Mouse (Mus musculus): Measurements from ENCODE around the gene Pip5k1b.

Gene Pip5k1b

DNA sequence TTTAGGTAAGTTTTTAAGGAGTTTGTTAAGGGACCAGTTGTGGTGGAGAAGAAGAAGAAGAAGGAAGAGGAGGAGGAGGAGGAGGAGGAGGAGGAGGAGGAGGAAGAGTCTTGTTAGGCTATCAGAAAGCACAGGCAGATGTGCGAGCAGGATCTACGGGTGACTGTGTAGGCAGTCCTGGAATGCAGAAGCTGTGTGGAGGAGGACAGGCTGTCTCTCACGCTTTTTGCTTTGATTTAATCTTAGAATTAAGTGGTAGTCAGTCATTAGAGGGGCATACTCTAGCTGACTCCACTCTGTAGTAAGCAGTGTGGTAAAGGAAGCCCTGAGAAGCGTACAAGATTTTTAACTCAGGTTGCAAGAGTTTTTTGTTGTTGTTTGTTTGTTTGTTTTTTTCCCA is 86.5 kb downstream of the Pip5k1b start:
- DNase-seq, result no peak

DNA sequence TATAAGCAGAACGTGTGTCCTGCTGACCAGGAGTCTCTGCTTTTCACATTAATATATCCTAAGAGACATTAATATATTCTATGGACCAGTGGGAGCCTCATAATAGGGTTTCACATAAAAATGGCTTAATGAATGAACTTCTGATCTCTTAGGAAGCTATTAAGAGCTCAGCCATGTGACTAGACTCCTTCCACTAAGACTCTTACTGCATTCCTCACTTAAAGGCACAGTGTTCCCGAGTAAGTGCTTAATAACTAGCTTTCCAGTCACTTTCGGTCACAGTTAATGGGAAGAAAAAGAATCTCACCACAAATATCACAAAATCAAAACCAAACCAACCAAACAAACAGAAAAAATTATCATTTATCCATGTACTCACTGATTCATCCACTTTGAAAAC is 87.1 kb downstream of the Pip5k1b start:
- DNase-seq, result no peak

DNA sequence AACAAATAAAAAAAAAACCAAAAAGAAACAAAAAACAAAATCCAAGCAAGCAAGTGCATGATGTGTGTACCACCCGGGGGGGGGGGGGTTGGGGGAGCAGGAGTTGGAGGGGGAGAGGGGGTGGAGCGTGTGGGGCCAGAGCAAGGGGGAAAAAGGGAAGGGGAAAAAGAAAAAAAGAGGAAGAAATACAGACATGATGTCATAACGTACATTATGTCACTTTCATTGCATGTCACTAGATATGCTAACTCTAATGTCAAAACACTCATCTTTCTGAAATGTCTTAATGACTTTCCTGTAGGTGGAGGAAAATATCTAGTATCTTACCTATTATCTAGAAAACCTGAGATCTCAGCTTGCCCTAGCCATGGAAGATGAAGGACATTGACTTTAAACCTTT is 92.7 kb downstream of the Pip5k1b start:
- DNase-seq, result no peak

DNA sequence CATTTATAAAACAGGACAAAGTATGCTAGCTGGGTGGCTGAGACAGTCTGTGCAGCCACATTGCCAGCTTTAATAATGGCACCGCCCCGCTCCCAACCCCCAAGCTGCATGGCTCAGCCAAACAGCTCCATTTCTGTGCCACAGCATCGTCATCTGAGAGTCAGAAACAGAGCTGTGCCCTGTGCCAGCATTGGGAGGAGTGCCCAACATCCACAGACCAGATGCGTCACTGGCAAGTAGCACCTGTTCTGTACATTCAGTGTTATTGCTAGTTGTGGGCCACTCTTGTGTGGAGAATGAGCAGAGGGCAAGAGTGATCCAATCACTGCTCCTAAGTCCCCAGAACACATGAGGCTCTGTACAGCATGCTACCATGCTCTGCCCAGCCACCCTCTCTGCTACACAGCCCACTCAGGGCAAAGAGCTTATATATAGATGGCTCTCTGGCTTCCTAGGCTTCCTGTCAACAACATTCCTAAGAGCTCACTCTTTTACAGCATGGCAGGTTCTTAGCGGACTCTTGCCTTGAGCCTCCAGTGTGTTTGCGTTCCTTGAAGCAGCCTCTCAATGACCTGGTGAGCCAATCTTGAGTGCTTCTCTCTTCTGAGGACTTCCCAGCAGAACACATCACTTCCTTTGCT is 99.0 kb downstream of the Pip5k1b start:
- no peak for DNase-seq

DNA sequence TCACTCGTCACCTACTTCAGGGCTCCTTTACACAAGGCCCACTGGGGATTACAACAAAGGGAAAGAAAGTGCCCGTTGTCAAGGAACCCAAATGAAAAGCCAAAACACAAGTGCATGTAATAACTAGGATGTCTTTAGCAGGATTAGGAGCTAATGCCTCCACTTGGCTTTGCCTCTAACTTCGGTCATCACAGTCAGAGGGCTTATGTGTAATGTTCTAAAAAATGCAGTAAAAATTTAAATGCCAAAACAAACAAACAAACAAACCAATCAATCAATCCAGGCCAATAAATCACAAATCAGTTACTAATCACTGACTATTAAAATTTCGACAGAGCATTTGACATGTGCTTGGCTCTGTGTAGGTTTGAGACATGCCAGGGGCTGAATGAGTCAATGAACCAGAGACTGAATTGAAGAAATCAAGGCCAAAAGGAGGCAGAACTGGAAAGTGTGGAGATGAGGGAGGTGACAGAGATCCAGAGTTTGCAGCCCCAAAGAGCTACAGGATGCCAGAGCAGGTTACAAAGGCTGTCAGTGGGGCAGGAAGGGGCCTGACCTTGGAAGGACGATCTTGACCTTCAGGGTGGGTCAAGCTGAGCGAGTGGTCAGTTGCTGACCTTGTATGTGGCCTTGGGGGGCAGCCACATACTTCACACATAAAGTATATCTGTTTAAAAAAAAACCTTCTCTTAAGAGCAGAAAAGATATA is 100.3 kb downstream of the Pip5k1b start:
- no peak for DNase-seq

DNA sequence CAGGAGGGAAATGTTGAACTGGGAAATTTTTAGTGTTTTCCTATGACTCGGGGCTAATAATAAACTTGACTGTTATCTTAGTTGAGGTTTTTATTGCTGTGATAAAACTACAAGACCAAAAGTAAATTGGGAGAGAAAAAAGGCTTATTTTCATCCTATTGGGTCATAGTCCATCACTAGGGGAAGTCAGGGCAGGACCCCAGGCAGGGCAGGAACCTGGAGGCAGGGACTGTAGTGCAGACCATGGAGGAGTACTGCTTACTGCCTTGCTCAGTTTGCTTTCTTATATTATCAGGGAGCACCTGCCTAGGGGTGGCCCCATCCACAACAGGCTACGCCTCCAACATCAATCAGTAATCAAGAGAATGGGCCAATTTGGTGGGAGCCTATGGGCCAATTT is 101.2 kb downstream of the Pip5k1b start:
- DNase-seq, result no peak

DNA sequence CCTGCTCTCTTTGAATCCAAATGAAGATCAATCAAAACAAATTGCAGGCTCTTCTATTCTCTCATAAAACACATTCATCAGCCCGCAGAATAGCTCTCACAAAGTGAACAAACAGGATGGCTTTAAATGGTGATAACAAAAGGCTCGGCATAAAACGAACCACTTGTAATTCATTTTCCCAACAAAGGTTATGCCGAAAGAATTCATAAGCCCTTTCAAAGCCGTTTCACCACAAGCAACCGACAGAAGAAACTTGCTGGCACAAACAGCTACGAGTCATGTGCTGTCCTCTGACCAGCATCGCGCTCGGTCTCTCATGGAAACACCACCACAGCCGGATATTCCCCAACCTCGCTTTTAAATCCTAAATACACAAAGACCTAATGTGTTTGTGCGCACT is 102.3 kb downstream of the Pip5k1b start:
- no peak for DNase-seq

DNA sequence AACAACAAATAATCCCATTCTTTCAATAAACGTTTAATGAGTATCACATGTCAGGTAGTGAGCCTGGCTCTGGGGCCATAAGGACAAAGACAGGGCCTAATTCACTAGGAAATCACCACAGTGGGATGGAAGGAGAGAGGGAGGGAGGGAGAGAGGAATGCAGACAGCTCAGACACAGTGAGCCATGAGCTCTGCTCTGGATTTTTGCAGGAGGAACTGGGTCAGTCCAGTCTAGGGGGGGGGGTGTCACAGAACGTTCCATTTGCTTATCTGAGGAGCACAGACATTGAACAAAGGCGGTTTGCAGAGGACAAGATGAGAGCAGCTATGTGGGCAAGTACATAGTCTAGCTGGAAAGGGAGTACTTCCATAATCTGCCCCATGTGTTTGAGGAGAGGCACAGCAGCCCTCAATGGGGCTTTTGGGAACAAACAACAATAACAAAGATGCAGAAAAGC is 103.2 kb downstream of the Pip5k1b start:
- peak; percentile 13 for DNase-seq

DNA sequence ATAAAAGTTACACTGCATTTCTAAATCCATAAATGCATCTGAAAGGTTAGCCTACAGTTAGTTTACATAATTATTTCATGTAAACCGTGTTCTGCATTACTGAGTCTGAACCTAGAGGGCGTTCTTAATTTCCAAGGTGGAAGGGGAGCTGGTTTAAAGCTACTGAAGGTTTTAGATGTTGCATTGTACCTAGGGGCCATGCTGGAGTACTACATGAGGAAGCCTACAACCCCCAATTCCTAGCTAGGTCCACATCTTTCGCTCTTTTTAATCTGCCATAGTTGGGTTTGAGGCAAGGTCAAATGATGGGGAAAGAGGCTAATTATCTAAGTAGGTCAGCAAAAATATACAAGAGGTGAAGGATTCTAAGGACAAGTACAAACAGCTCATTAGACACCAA is 104.0 kb downstream of the Pip5k1b start:
- no peak for DNase-seq

DNA sequence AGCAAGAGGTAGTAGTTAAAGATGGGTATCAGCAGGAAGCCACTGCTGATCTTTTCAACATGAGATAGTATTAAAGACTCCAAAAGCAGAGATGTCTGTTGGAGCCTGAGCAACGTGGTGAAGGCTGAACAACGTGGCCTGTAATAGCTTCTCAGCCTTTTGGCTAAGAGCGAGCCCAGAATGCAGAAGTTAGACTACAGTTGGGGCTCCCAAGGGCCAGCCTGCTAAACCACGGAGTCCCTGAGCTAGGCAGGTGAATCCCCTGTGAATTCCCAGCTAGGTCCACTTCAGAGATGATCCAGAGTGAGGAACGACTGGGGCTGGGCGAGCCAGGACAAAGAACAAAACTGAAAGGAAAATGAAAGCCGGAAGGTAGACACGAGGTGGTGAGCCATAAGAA is 104.9 kb downstream of the Pip5k1b start:
- no peak for DNase-seq

DNA sequence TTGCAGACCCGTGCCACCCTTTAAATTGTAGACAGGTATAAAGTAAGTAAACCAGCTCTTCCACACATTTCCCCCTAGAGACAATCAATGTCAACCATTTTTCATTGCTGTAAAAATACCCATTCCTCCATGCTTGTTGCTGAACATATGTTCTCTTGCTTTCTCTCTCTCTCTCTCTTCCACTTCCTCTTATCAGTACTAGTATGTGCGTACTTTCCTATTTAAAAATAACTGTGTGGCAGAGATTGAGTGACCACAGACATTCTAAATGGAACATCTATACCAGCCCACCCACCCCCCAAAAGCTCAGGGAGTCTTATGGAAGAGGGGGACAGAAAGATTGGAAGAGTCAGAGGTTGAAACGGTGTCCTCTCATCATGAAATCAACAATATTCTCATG is 111.3 kb downstream of the Pip5k1b start:
- DNase-seq, result no peak

DNA sequence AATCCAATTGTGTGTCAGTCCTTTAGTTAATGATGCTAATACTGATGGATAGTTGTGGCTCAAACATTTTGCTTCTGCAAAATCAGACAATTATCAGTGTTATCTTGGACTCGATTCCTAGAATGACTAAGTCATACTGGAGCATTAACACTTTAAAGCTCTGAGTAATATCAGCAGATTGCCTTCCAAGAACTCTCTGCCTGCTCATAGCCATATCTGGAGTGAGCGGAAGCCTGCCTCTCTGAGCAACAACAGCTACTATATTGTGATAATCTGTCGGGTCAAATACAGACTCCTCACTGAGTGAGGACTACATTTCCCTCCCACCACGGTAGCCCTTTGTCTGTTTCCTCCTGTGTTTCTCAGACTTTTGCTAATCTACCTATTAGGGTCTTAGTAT is 116.0 kb downstream of the Pip5k1b start:
- no peak for DNase-seq

DNA sequence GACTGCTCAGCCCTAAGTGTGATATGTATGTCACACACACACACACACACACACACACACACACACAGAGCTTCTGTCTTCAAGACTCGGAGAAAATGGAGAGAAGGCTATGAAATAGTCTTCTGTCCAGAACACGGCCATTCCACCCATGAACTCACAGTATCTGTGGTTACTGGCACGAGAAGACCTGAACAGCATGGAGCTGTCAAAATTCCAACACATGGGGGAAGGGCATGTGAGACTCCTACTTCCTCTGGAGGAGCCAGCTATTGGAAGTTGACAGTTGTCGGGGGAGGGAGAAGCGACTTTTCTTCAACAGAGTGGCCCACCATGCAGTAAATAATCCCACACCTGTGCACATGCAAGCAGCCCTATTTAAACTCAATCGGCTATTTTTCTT is 121.4 kb downstream of the Pip5k1b start:
- DNase-seq, result no peak

DNA sequence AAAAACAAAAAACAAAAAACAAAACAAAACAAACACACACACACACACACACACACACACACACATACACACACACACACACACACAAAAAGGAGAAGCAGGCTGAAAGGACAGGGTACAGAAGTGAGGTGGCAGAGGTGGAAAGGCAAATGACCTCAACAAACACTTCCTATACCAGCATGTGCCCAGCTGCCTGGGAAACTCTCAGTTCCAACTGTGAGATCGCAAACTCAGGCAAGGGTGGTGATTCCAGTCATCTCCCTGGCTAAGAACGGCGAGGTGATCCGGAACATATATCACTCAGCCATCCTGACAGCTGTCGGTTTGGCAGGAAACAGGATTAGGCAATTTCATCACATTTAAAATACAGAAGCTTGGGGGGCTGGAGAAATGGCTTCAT is 123.2 kb downstream of the Pip5k1b start:
- DNase-seq, result no peak

DNA sequence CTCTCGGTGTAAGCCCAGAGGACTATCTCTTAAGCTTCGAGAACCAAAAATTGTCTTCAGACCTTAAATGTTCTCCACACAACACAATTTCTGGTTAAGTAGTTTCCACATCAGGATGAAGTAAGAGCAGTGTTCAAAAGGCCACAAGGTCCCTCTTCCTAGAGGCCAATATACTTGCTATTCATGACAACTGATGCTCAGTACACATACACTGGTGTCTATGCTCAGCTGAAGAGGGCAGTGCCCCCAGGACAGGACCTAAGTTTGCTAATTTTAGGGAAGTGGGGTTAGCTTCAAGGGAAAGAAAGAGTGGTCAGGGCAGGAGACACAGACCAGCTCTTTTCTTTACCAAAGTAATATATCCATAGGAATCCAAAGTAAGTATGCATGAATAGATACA is 124.3 kb downstream of the Pip5k1b start:
- no peak for DNase-seq

DNA sequence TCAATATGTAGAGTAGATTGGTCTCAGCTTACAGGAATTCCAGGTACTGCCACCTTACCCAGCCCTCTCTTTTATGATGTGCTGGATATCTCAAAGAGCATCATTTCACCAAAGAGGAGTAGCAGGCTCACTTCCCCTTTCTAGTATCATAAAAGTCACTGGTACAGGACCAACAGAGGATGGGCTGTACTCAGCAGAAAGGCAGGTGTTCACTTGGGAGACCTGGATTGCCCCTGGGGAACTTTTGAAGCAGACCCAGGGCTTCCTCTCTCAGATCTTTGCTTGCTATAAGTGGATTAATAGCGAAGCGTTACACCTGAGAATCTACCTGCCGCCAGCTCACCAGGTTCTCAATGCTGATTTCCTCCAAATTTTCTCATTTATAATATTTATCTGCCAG is 127.7 kb downstream of the Pip5k1b start:
- DNase-seq, result no peak

DNA sequence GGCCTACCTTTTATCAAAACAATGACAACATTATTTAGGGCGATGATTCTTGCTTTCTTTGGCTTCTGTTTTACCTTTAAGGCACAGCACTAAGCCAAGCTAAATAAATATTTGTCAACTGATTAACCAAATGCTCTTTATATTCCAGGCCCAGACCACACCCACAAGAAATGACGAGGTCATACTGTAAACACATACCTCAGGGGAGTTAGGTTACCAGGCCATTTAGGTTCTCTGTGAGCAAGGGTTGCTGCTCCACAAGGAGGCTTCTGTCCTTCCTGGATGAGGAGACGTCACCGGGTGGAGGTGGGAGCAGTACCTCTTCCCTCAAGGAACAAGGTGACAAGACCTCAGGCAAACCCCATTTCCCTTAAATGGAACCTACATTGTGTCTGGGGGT is 128.4 kb downstream of the Pip5k1b start:
- no peak for DNase-seq

DNA sequence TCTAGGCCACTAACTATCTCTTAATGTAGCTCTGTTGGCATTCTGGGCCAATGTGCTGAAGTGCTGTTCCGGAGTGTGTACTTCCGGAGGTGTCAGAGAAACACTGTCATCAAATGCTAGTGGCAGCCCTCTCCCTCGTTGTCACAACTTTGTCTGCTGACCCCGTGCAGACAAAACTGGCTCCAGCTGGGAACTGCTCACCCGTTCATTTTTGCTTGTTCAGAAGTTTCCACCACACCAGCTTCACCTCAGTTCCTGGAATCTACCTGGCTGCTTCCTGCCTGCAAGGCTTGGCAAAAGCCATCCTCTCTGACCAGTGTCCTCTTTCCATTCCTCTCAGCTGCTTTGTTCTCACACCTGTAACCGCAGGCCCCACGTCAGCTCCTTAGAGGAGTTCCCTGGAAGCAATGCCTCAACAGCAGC is 128.9 kb downstream of the Pip5k1b start:
- peak; percentile 8 for DNase-seq

DNA sequence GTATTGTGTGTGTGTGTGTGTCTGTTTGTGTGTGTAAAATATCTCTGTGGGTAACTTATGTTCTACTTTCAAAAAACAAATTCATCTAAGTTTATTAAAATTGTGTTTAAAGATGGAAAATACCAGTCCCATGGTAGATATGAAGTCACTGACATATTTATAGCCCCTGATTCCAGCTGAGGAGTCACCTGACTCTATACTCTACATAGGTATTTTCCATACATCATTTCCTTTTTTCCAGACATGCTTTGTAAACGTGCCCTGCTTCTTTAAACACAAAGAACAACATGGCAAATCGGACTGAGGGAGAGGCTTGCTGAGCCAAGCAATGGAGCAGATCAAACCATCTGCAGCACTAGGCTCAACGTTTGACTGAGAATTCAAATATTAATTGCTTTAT is 137.6 kb downstream of the Pip5k1b start:
- DNase-seq, result no peak

DNA sequence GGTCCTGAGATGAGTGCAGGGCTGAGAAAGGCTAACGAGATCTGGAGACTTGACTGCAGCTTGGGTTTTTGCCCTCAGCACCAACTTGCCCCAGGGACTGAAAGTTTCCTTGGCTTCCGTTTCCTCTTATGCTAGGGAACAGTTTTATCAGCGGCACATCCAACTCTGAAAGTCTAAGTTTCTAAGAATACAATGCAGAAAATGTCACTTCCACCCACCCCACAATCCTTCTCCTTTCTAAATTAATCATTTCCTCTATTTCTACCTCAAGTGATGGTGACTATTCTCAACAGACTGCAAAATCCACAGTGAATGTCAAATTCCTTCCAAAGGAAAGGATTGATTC is 138.0 kb downstream of the Pip5k1b start:
- DNase-seq, result no peak

DNA sequence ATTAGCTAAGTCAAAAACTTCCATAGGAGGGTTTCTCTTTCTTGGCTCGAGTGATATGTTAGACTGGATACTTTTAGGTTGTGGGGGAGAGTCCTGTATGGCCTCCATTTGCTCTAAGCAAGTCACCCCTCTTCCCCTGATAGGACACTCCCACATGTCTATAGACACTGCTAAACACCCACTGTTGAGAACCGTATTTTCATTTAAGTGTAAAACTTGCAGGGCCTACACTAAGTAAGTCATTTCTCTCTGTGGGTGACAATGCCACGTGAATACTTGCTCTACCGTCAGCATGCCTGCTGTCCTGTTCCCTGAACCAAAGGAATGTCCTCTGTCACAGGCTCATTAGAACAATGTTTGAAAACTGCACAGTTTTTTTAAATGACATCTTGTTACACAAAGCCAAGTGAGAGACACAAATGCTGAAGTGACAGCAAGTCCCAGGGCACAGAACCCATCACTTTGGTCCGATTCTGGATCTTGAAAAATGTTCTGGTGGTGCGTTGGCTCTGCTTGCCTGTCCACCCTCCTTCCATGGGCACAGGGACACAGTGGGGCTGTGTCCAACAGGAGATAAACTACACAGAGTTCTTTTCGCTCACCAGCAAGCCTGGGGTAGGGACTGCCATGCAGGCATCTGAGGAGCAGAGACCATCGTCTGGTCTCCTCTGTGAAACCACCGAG is 138.6 kb downstream of the Pip5k1b start:
- no peak for DNase-seq

DNA sequence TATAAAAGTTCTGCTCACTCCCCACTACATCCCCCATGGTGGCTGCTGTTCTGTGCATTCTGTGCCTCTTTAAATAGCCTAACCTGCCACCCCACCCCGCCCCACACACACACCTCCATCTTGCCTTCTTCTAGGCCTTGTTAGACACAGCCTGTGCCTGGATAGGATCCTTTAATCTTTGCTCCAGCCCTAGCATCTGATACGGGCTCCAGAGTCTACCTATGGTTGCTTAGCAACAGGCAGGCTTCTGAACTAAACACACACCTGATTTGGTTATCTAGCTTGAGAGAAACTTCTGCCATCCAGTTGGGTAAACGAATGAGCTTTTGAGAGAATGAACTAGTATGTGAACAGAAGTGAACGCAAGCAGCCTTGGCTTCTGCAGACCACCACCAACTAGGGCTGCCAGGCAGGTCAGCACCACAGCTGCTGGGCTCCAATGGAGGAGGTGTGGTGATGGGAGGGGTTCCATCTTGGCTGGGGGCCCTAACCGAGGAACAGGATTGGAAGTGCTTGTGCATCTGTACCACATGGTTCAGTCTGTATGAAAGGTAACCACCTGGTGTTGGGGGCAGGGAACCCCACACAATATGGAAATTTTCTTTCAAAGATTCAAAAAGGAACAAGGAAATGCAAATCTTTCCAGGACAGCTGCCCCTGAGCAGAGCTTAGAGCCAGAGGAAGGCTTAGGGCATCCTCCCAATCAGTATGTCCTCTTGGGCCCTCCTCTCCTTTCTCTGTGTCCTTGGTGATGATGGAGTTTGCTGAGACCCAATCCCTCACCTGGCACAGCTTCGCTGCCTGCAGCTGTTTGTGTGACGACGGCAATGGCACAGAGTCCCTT is 139.7 kb downstream of the Pip5k1b start:
- no peak for DNase-seq

DNA sequence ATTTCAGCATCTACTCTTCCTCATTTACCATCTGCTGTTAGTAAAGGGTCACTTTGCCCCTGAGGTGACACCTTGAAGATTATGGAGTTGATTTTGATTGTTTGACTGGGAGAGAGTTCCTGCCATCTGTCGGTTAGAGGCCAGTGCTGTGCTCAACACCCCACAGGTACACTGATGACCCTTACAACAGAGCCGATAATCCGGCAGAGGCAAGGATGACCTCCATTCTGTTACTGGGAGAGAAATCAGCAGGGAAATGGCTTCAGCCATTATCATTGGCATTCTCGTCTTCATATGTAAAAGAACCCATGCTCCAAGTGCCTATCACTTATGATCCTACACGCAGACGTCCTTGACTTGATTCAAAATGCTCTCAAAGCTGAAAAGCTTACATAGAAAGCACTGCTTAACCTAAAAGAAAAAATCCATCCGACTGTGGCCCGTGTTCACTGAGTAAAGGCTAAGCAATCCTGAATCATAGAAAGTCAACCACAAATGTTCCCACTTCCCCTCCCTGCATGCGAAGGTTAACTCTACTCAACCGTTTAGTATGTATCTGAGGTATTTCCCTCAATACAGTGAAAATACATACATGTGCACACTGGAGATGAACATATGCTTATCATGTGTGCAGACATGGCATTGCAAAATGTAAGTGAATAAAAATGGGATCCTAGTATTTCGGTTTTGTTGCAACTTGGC is 146.7 kb downstream of the Pip5k1b start:
- no peak for DNase-seq

All from kidney, postnatal 14 days (tissue).